Mouse (Mus musculus) hindbrain, postnatal 0 days (tissue): ENCODE data around the gene 1110008P14Rik. TPM values are rescaled to one million over a fixed set of nuclear protein-coding genes. Genes with fewer than 3 reads are reported as not detected.

ENCODE experiments used
- ATAC-seq: fragments of 200-750 bp; cut with Nextera tagmentation; 2 replicates; pipeline ENCODE4 v1.8.0; 2017; ENCODE audit warnings: mild to moderate bottlenecking, moderate TSS enrichment, moderate library complexity
- DNase-seq: peaks from one replicate; pipeline ENCODE4 v3.0.0-alpha.2; 2015; ENCODE audit warnings: low spot score
- H3K27ac ChIP-seq: fragments of 300-500 bp; sonication (generic); 2 replicates; pipeline ENCODE4 v1.5.1; 2014; ENCODE audit warnings: mild to moderate bottlenecking
- H3K27me3 ChIP-seq: fragments of 300-500 bp; sonication (generic); 2 replicates; pipeline ENCODE4 v1.6.1; 2014; ENCODE audit warnings: low read length, mixed read lengths; ENCODE audit not compliant: insufficient read depth
- H3K36me3 ChIP-seq: fragments of 300-500 bp; sonication (generic); 2 replicates; pipeline ENCODE4 v1.6.1; 2014; ENCODE audit warnings: low read length, mixed read lengths; ENCODE audit not compliant: insufficient read depth
- H3K4me1 ChIP-seq: fragments of 300-500 bp; sonication (generic); 2 replicates; pipeline ENCODE4 v1.6.1; 2014; ENCODE audit warnings: antibody characterized with exemption, low read length, mixed read lengths; ENCODE audit not compliant: insufficient read depth
- H3K4me2 ChIP-seq: fragments of 300-500 bp; sonication (generic); 2 replicates; pipeline ENCODE4 v1.6.1; 2014; ENCODE audit warnings: low read depth, mild to moderate bottlenecking, low read length, moderate library complexity, mixed read lengths
- H3K4me3 ChIP-seq: fragments of 300-500 bp; sonication (generic); 2 replicates; pipeline ENCODE4 v1.5.1; 2014; ENCODE audit warnings: low read length
- H3K9ac ChIP-seq: fragments of 300-500 bp; sonication (generic); replicated peaks from 2 replicates; pipeline ENCODE4 v1.6.1; 2014; ENCODE audit warnings: mild to moderate bottlenecking, low read length, moderate library complexity, mixed read lengths
- H3K9me3 ChIP-seq: fragments of 300-500 bp; sonication (generic); 2 replicates; pipeline ENCODE4 v1.6.1; 2016; ENCODE audit warnings: low read length, mixed read lengths
- CTCF ChIP-seq: IDR thresholded peaks from 2 replicates; pipeline ENCODE4 v1.5.1; 2016; ENCODE audit warnings: antibody characterized with exemption, control low read depth, low read depth
- WGBS: fragments of 180-500 bp; shearing (Covaris S2); extraction: QIAGEN DNeasy Blood & Tissue Kit; methylation state at CpG from one replicate; pipeline ENCODE4 v1.1.7; 2014; 5-methylcytosine and 5-hydroxymethylcytosine counted together
- polyA plus RNA-seq: library from polyadenylated mRNA; unstranded; fragments of >200 nt; fragmentation: Nextera tagmentation; extraction: Ambion mirVana; gene quantifications from 2 replicates; pipeline ENCODE4 v1.2.1, GENCODE M21; 2015
- total RNA-seq: library from RNA; depleted of rRNA; stranded (reverse); fragments of >200 nt; gene quantifications from 2 replicates; pipeline ENCODE4 v1.2.3, GENCODE M21; 2014

Gene 1110008P14Rik
- total and polyA plus RNA-seq, 2 experiments from 2014 or later, result 220 to 458 TPM

- H3K4me2 ChIP-seq, result no peak overlapping the region
- no peak overlapping the region for H3K4me3 ChIP-seq
- DNase-seq (no peak), ATAC-seq (no peak)
- H3K9ac ChIP-seq, result no peak overlapping the region
- TF ChIP-seq CTCF, result no peak
- 75% methylated on average over 25 of the region's 25 CpGs for WGBS
- no peaks in the 10 kb centered on the region for H3K4me1 ChIP-seq
- no peaks in the 10 kb centered on the region for H3K9me3 ChIP-seq
- H3K36me3 ChIP-seq, result no peaks in the 10 kb centered on the region
- H3K27me3 ChIP-seq, result no peaks in the 10 kb centered on the region
- no peak overlapping the region for H3K27ac ChIP-seq
These were observed 27.0 kb upstream of the 1110008P14Rik start for GRCm38 (mm10) chr2:32408429-32409424.

DNA sequence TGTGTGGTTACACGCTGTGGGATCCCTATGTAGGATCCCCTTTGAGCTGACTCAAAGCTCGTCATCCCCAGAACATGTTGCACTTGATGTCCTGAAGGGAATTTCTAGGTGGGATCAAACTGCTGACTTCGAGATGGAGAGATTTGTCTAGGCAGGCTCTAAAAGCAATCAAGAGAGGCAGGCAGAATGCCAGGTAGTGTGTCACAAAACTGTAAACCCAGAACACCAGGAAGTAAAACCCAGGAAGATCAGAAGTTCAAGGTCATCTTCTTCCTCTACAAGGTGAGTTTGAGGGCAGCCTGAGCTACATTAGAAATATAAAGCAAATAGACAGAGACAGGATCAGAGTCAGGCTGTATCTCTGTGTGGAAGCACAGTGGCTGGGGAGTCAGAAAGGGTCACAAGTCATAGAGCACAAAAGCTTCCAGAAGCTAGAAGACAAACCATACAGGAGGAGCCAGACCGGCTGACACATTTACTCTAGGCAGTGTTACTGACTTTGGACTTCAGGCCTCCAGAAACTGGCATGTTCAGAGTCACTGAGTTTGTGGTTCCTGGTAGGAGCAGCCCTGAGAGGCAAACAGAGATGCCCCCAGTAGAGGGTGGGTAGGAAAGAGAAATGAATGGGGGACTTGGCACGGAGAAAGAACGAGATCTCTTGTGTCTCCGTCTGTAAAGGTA, 25.5 kb upstream of the 1110008P14Rik start:
- ATAC-seq (no peak), DNase-seq (no peak)
- H3K27ac ChIP-seq, result no peak overlapping the region
- H3K4me3 ChIP-seq, result no peak overlapping the region
- no peak overlapping the region for H3K4me2 ChIP-seq
- H3K9ac ChIP-seq, result no peak overlapping the region
- 83% methylated on average over 7 of the region's 7 CpGs for WGBS
- no peaks in the 10 kb centered on the region for H3K27me3 ChIP-seq
- no peaks in the 10 kb centered on the region for H3K9me3 ChIP-seq
- H3K36me3 ChIP-seq, result peaks cover 5% of the 10 kb centered on the region
- TF ChIP-seq CTCF, result no peak
- no peaks in the 10 kb centered on the region for H3K4me1 ChIP-seq

DNA sequence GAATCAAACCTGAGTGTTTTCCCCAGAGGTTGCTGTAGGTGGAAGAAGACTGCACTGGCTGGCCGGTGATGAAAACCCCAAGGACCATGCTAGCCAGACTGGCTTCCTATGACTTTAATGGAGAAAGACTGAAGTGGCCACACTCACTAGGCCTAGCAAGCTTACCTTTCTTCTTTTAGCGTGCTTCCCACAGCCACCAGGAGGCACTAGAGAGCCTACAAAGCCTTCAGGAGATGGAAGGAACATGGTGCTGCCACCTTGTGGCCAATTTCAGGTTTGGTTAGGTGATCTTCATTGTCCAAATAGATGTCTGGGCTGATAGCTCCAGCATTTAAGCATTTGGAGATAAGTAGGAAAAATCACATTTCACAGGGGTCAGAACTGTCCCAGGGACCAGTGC, 22.9 kb upstream of the 1110008P14Rik start:
- DNase-seq (peak; percentile 98), ATAC-seq (peak; percentile 49; the same call in 1 of the 2 replicates)
- TF ChIP-seq CTCF, result peak; percentile 100
- H3K36me3 ChIP-seq, result peaks cover 18% of the 10 kb centered on the region
- 24% methylated on average over 2 of the region's 2 CpGs for WGBS
- H3K4me1 ChIP-seq, result no peaks in the 10 kb centered on the region
- H3K4me3 ChIP-seq, result no peak overlapping the region
- no peaks in the 10 kb centered on the region for H3K27me3 ChIP-seq
- H3K27ac ChIP-seq, result no peak overlapping the region
- H3K9ac ChIP-seq, result no peak overlapping the region
- H3K9me3 ChIP-seq, result no peaks in the 10 kb centered on the region
- H3K4me2 ChIP-seq, result no peak overlapping the region

- H3K4me3 ChIP-seq, result peak overlapping the region; percentile 93
- no peak for TF ChIP-seq CTCF
- H3K9ac ChIP-seq, result peak overlapping the region; percentile 83
- DNase-seq, result no peak
- ATAC-seq, result no peak
- H3K4me1 ChIP-seq, result peaks cover 8% of the 10 kb centered on the region; the same call in 1 of the 2 replicates
- H3K27ac ChIP-seq, result peak overlapping the region; percentile 90
- no peaks in the 10 kb centered on the region for H3K9me3 ChIP-seq
- H3K36me3 ChIP-seq, result peaks cover 11% of the 10 kb centered on the region; the same call in 1 of the 2 replicates
- peak overlapping the region; percentile 91 for H3K4me2 ChIP-seq
- no peaks in the 10 kb centered on the region for H3K27me3 ChIP-seq
- under 1% methylated on average over 15 of the region's 15 CpGs for WGBS
These were observed 15.0 kb upstream of the 1110008P14Rik start for GRCm38 (mm10) chr2:32396695-32397094.

- peak; percentile 96 for ATAC-seq
- TF ChIP-seq CTCF, result no peak
- H3K4me2 ChIP-seq, result peak overlapping the region; percentile 91
These were observed 14.3 kb upstream of the 1110008P14Rik start for GRCm38 (mm10) chr2:32395946-32396621.

DNA sequence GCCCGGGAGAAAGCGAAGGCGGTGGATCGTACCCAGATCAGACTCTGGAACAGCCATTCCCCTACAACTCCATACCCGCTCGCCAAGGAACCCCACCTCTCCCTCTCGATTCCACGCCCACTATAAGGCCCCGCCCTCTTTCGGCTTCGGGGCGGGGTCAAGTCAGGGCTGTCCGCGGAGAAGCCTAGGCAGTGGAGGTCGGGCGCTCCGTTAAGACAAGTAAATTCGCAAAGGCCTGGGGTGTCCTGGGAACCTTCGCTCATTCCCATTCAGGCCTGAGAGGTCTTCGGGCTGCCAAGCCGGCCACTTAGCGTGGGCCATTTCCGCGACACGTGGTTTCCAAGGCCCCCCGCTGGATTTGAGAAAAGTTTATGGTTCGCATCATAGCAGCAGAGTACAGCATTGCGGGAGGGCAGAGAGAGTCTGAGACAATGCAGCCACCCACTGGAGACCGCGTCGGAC, 13.8 kb upstream of the 1110008P14Rik start, which contains the start of gene Ptges2:
TSS of gene Ptges2 (plus strand) at position 413 of the 462 bp plus-strand sequence.
- no peaks in the 10 kb centered on the region for H3K9me3 ChIP-seq
- peaks cover 8% of the 10 kb centered on the region; the same call in 1 of the 2 replicates for H3K4me1 ChIP-seq
- H3K27ac ChIP-seq, result peak within 1 kb of the TSS; percentile 90
- ATAC-seq, result peak; percentile 95
- no peak for TF ChIP-seq CTCF
- under 1% methylated on average over 31 of the region's 31 CpGs for WGBS
- H3K4me3 ChIP-seq, result peak within 1 kb of the TSS; percentile 93
- H3K36me3 ChIP-seq, result peaks cover 5% of the 10 kb centered on the region; the same call in 1 of the 2 replicates
- H3K9ac ChIP-seq, result peak within 1 kb of the TSS; percentile 83
- H3K27me3 ChIP-seq, result no peaks in the 10 kb centered on the region
- peak; percentile 96 for DNase-seq
- peak within 1 kb of the TSS; percentile 91 for H3K4me2 ChIP-seq

More at GRCm38 (mm10) chr2:32395946-32396621, 14.3 kb upstream of the 1110008P14Rik start:
- peak overlapping the region; percentile 83 for H3K9ac ChIP-seq
- H3K27ac ChIP-seq, result peak overlapping the region; percentile 90
- peaks cover 8% of the 10 kb centered on the region; the same call in 1 of the 2 replicates for H3K36me3 ChIP-seq
- under 1% methylated on average over 58 of the region's 59 CpGs for WGBS
- peak; percentile 96 for DNase-seq
- H3K9me3 ChIP-seq, result no peaks in the 10 kb centered on the region
- H3K4me3 ChIP-seq, result peak overlapping the region; percentile 93
- peaks cover 8% of the 10 kb centered on the region; the same call in 1 of the 2 replicates for H3K4me1 ChIP-seq
- H3K27me3 ChIP-seq, result no peaks in the 10 kb centered on the region
